Mouse (Mus musculus): ENCODE measurements at regions not wholly inside any gene's neighbourhood (a gene's known extent, or its start where the extent isn't known, plus 50 kb on each side); places are given as distances from the start of the nearest gene placed in this dataset.

- ATAC-seq (replicated peaks; ENCODE audit: poor library complexity, severe bottlenecking) = no peak
Observed at GRCm38 (mm10) chr9:30283080-30283770, 143.7 kb upstream of the Snx19 start.

GRCm38 (mm10) chr9:30283771-30284148 lies 143.1 kb upstream of the Snx19 start:
- no peak for ATAC-seq (replicated peaks; ENCODE audit: poor library complexity, severe bottlenecking)

GRCm38 (mm10) chr9:30284562-30285323 lies 142.2 kb upstream of the Snx19 start:
- ATAC-seq (replicated peaks; ENCODE audit: poor library complexity, severe bottlenecking) = no peak

- no peak for ATAC-seq (replicated peaks; ENCODE audit: poor library complexity, severe bottlenecking)
Observed at GRCm38 (mm10) chr9:30285324-30285599, 141.6 kb upstream of the Snx19 start.

GRCm38 (mm10) chr9:30299844-30300243 lies 127.1 kb upstream of the Snx19 start:
- ATAC-seq (replicated peaks; ENCODE audit: poor library complexity, severe bottlenecking) = no peak

- ATAC-seq (replicated peaks; ENCODE audit: poor library complexity, severe bottlenecking) = no peak
Observed at GRCm38 (mm10) chr9:30308281-30308680, 118.6 kb upstream of the Snx19 start.

- no peak for ATAC-seq (replicated peaks; ENCODE audit: poor library complexity, severe bottlenecking)
Observed at GRCm38 (mm10) chr9:30313360-30313759, 113.5 kb upstream of the Snx19 start.

GRCm38 (mm10) chr9:30314355-30315171 lies 112.3 kb upstream of the Snx19 start:
- ATAC-seq (replicated peaks; ENCODE audit: poor library complexity, severe bottlenecking) = no peak

GRCm38 (mm10) chr9:30315172-30315644 lies 111.7 kb upstream of the Snx19 start:
- no peak for ATAC-seq (replicated peaks; ENCODE audit: poor library complexity, severe bottlenecking)

- ATAC-seq (replicated peaks; ENCODE audit: poor library complexity, severe bottlenecking) = no peak
Observed at GRCm38 (mm10) chr9:30344866-30345265, 82.0 kb upstream of the Snx19 start.

- ATAC-seq (replicated peaks; ENCODE audit: poor library complexity, severe bottlenecking) = no peak
Observed at GRCm38 (mm10) chr9:30353965-30354364, 72.9 kb upstream of the Snx19 start.

GRCm38 (mm10) chr9:30355642-30356041 lies 71.3 kb upstream of the Snx19 start:
- ATAC-seq (replicated peaks; ENCODE audit: poor library complexity, severe bottlenecking) = no peak

- no peak for ATAC-seq (replicated peaks; ENCODE audit: poor library complexity, severe bottlenecking)
Observed at GRCm38 (mm10) chr9:30369554-30370440, 57.1 kb upstream of the Snx19 start.

GRCm38 (mm10) chr9:30370789-30371188 lies 56.1 kb upstream of the Snx19 start:
- ATAC-seq (replicated peaks; ENCODE audit: poor library complexity, severe bottlenecking) = no peak

GRCm38 (mm10) chr9:30376908-30377307 lies 50.0 kb upstream of the Snx19 start:
- ATAC-seq (replicated peaks; ENCODE audit: poor library complexity, severe bottlenecking) = no peak

Measured in granulocyte monocyte progenitor cell, adult 5-6 weeks (primary cell).